Mouse (Mus musculus) liver, embryonic 14.5 days (tissue): ENCODE data around the gene Apoa1.

Experiments
- CTCF ChIP-seq: IDR thresholded peaks from 2 replicates; pipeline ENCODE4 v1.5.1; 2016; ENCODE audit warnings: antibody characterized with exemption, low read depth, control low read depth
- EP300 ChIP-seq: IDR thresholded peaks from 2 replicates; pipeline ENCODE4 v1.6.1; 2016; ENCODE audit warnings: antibody characterized with exemption, low read depth

DNA sequence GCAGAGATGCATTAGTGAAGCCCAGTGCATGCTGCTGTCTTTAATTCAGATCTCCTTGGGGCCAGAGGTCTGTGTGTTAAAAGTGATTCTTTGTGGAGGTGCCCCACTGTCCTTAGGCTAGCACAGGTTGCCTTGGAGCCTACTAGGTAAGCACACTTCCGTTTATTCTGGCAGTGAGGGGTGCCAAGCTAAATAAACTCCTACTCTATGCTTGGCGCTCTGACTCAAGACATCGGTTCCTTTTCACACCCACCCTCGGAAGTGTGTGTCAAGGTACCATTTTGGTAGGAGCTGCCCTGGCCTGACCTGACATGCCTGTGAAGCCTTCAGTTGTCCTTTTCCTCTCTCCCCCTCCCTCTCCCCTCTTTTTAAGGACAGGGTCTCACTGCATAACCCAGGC, 14.1 kb upstream of the Apoa1 start:
- TF ChIP-seq EP300 (no peak), CTCF (no peak)
